Mouse (Mus musculus) bone marrow macrophage, adult 2 months (primary cell): ENCODE measurements around the gene Snx21. TPM values are rescaled to one million over a fixed set of nuclear protein-coding genes. Genes with fewer than 3 reads are reported as not detected.

Experiments used
- H3K27ac ChIP-seq: 2 replicates; pipeline ENCODE4 v1.5.1; 2012; ENCODE audit warnings: low read depth, low read length; ENCODE audit not compliant: insufficient read depth
- H3K4me1 ChIP-seq: 2 replicates; pipeline ENCODE4 v1.6.1; 2012; ENCODE audit warnings: low read length; ENCODE audit not compliant: control insufficient read depth, insufficient read depth
- H3K4me3 ChIP-seq: 2 replicates; pipeline ENCODE4 v1.5.1; 2012; ENCODE audit warnings: mild to moderate bottlenecking, low read length, moderate library complexity; ENCODE audit not compliant: insufficient read depth
- CTCF ChIP-seq: IDR thresholded peaks from 2 replicates; pipeline ENCODE4 v1.5.1; 2012; ENCODE audit warnings: low read depth, mild to moderate bottlenecking, low read length, moderate library complexity
- POLR2A ChIP-seq: IDR thresholded peaks from 2 replicates; pipeline ENCODE4 v1.6.1; 2012; ENCODE audit warnings: mild to moderate bottlenecking, low read depth, low read length, borderline replicate concordance
- polyA plus RNA-seq: library from polyadenylated mRNA; stranded (reverse); fragments of >200 nt; gene quantifications from 2 replicates; pipeline ENCODE4 v1.2.4, GENCODE M21; 2012; ENCODE audit not compliant: missing spikeins, insufficient read depth, insufficient read length

The Snx21 gene
- polyA plus RNA-seq, 1 experiment, result 20.3 TPM

- peak within 1 kb of the TSS; percentile 92 for H3K4me3 ChIP-seq
- TF ChIP-seq POLR2A, result peak; percentile 82; the same call in 1 of the 2 replicates
- no peak for TF ChIP-seq CTCF
- peaks cover 16% of the 10 kb centered on the region for H3K4me1 ChIP-seq
- peak within 1 kb of the TSS; percentile 76 for H3K27ac ChIP-seq
Measured at GRCm38 (mm10) chr2:164804533-164805331, 19.1 kb downstream of the Snx21 start, which contains the start of the genes Acot8 and Zswim3. Gene Acot8, minus strand, starts transcription at chr2:164804882. Gene Zswim3, plus strand, starts transcription at chr2:164805098.

GRCm38 (mm10) chr2:164805332-164805718 lies 19.7 kb downstream of the Snx21 start:
- peaks cover 16% of the 10 kb centered on the region for H3K4me1 ChIP-seq
- peak overlapping the region; percentile 88 for H3K4me3 ChIP-seq
- TF ChIP-seq POLR2A, result no peak
- TF ChIP-seq CTCF, result no peak
- peak overlapping the region; percentile 76 for H3K27ac ChIP-seq

GRCm38 (mm10) chr2:164806614-164807013 lies 21.0 kb downstream of the Snx21 start:
- TF ChIP-seq POLR2A (no peak), CTCF (no peak)
- H3K4me3 ChIP-seq, result no peak overlapping the region
- H3K27ac ChIP-seq, result no peak overlapping the region
- peaks cover 16% of the 10 kb centered on the region for H3K4me1 ChIP-seq

GRCm38 (mm10) chr2:164813557-164813956 lies 27.9 kb downstream of the Snx21 start:
- TF ChIP-seq POLR2A (no peak), CTCF (no peak)
- H3K27ac ChIP-seq, result no peak overlapping the region

GRCm38 (mm10) chr2:164815348-164815747 lies 29.7 kb downstream of the Snx21 start:
- Histone ChIP-seq H3K4me1 (peaks cover 8% of the 10 kb centered on the region), H3K4me3 (no peak overlapping the region), H3K27ac (peak overlapping the region; percentile 59)
- TF ChIP-seq POLR2A (no peak), CTCF (no peak)

More at GRCm38 (mm10) chr2:164813557-164813956, 27.9 kb downstream of the Snx21 start:
- peaks cover 8% of the 10 kb centered on the region for H3K4me1 ChIP-seq
- H3K4me3 ChIP-seq, result no peak overlapping the region

- Histone ChIP-seq H3K4me3 (no peak overlapping the region), H3K27ac (peak overlapping the region; percentile 44), H3K4me1 (peaks cover 8% of the 10 kb centered on the region)
- no peak for TF ChIP-seq POLR2A
Measured at GRCm38 (mm10) chr2:164815821-164816220, 30.2 kb downstream of the Snx21 start.

- H3K4me1 ChIP-seq, result peaks cover 10% of the 10 kb centered on the region
- H3K27ac ChIP-seq, result no peak overlapping the region
- no peak overlapping the region for H3K4me3 ChIP-seq
- TF ChIP-seq POLR2A (no peak), CTCF (no peak)
Measured at GRCm38 (mm10) chr2:164817206-164817605, 31.6 kb downstream of the Snx21 start.

GRCm38 (mm10) chr2:164817703-164818102 lies 32.1 kb downstream of the Snx21 start:
- TF ChIP-seq CTCF, result no peak
- TF ChIP-seq POLR2A, result no peak
- Histone ChIP-seq H3K4me3 (no peak overlapping the region), H3K4me1 (peaks cover 12% of the 10 kb centered on the region), H3K27ac (no peak overlapping the region)

GRCm38 (mm10) chr2:164821060-164821459 lies 35.4 kb downstream of the Snx21 start:
- no peak overlapping the region for H3K27ac ChIP-seq
- TF ChIP-seq POLR2A, result no peak
- TF ChIP-seq CTCF, result no peak
- no peak overlapping the region for H3K4me3 ChIP-seq
- H3K4me1 ChIP-seq, result peaks cover 7% of the 10 kb centered on the region; the same call in 1 of the 2 replicates

- Histone ChIP-seq H3K27ac (peak within 1 kb of the TSS; percentile 19), H3K4me3 (peak within 1 kb of the TSS; percentile 67), H3K4me1 (peaks cover 7% of the 10 kb centered on the region; the same call in 1 of the 2 replicates)
- TF ChIP-seq CTCF, result no peak
- TF ChIP-seq POLR2A, result no peak
Measured at GRCm38 (mm10) chr2:164822636-164823165, 37.1 kb downstream of the Snx21 start, which contains the start of gene Zswim1. Gene Zswim1, plus strand, starts transcription at chr2:164822686.
